ENCODE assay signal across 24 mouse cellular contexts in genomic region chr5:119838441-119838840, GRCm38 (mm10). TPM values are rescaled to one million over a fixed set of nuclear protein-coding genes. Genes with fewer than 3 reads are reported as not detected.
DNase-seq lines count a peak whose midpoint lies in the region; ATAC-seq and TF ChIP-seq lines count a peak whose summit lies in the region.
"Had no signal": no experiment of that assay in that cellular context is flagged by ENCODE, and none has a peak within 500 bp of the region (broad histone marks: within the 10 kb centered on the region; RNA-seq: fewer than 3 reads in every experiment).

No protein-coding gene starts in this region.

- H3K9me3 ChIP-seq in heart, embryonic 15.5 days (replicated peaks): no peaks in the 10 kb centered on the region
- H3K9me3 ChIP-seq in midbrain, embryonic 11.5 days (ENCODE audit: control insufficient read depth, low read length): no peaks in the 10 kb centered on the region
- no peaks in the 10 kb centered on the region for H3K9me3 ChIP-seq in midbrain, embryonic 16.5 days (replicated peaks; ENCODE audit: control insufficient read depth, low read length, poor library complexity, severe bottlenecking)
- H3K9me3 ChIP-seq in limb, embryonic 14.5 days (ENCODE audit: control insufficient read depth, low read length): no peaks in the 10 kb centered on the region
- H3K9me3 ChIP-seq: embryonic facial prominence, embryonic 12.5 days; hindbrain, embryonic 15.5 days; liver, embryonic 15.5 days had no signal

- no peaks in the 10 kb centered on the region for H3K36me3 ChIP-seq in heart, embryonic 15.5 days
- H3K36me3 ChIP-seq in midbrain, embryonic 11.5 days (ENCODE audit: control insufficient read depth, insufficient read depth, low read length): no peaks in the 10 kb centered on the region
- no peaks in the 10 kb centered on the region for H3K36me3 ChIP-seq in midbrain, embryonic 16.5 days (ENCODE audit: control insufficient read depth, insufficient read depth, low read length)
- H3K36me3 ChIP-seq in limb, embryonic 14.5 days (ENCODE audit: control insufficient read depth, insufficient read depth, low read length): peaks cover 34% of the 10 kb centered on the region; the same call in 1 of the 2 replicates
- H3K36me3 ChIP-seq: embryonic facial prominence, embryonic 12.5 days; hindbrain, embryonic 15.5 days; liver, embryonic 15.5 days had no signal

- H3K27me3 ChIP-seq in heart, embryonic 15.5 days: peaks cover 24% of the 10 kb centered on the region
- peaks cover 98% of the 10 kb centered on the region for H3K27me3 ChIP-seq in midbrain, embryonic 11.5 days (ENCODE audit: control insufficient read depth, insufficient read depth, low read length)
- H3K27me3 ChIP-seq in midbrain, embryonic 16.5 days (ENCODE audit: control insufficient read depth, insufficient read depth, low read depth, low read length): peaks cover 72% of the 10 kb centered on the region
- peaks cover 69% of the 10 kb centered on the region for H3K27me3 ChIP-seq in limb, embryonic 14.5 days (ENCODE audit: control insufficient read depth, insufficient read depth, low read length)
- H3K27me3 ChIP-seq: CH12.LX had no signal

- peak overlapping the region; percentile 73 for H3K4me2 ChIP-seq in heart, embryonic 15.5 days
- no peak overlapping the region for H3K4me2 ChIP-seq in midbrain, embryonic 11.5 days
- H3K4me2 ChIP-seq in midbrain, embryonic 16.5 days (ENCODE audit: low read length): no peak overlapping the region
- peak overlapping the region; percentile 66 for H3K4me2 ChIP-seq in limb, embryonic 14.5 days (replicated peaks; ENCODE audit: low read depth, low read length, severe bottlenecking)
- H3K4me2 ChIP-seq: embryonic facial prominence, embryonic 12.5 days; hindbrain, embryonic 15.5 days; liver, embryonic 15.5 days had no signal

- peak; percentile 26 for DNase-seq in embryo, embryonic 11 days
- DNase-seq in embryo, embryonic 10 days (ENCODE audit: low spot score): no peak
- no peak for DNase-seq in heart, adult 8-10 months (ENCODE audit: low spot score)
- peak; percentile 91 for DNase-seq in midbrain, embryonic 11.5 days (ENCODE audit: low spot score, missing footprints)
- no peak for DNase-seq in limb, embryonic 14.5 days (ENCODE audit: low spot score)
- no peak for DNase-seq in liver
- DNase-seq: adrenal gland, postnatal 14 days; cerebellum, adult 9-11 months; gastrocnemius, postnatal 25 days; kidney, adult 18-20 months; kidney, postnatal 25 days; layer of hippocampus, adult 9-11 months; thymus, postnatal 36 days had no signal

- TF ChIP-seq POLR2A in limb, embryonic 14.5 days (IDR thresholded peaks at IDR 0.05; ENCODE audit: borderline replicate concordance, extremely low read depth, insufficient read depth, insufficient read length): no peak

- peaks cover 35% of the 10 kb centered on the region for H3K4me1 ChIP-seq in heart, embryonic 15.5 days (replicated peaks)
- H3K4me1 ChIP-seq in midbrain, embryonic 11.5 days (ENCODE audit: control insufficient read depth, insufficient read depth, low read length): peaks cover under 1% of the 10 kb centered on the region; the same call in 1 of the 2 replicates
- H3K4me1 ChIP-seq in midbrain, embryonic 16.5 days (ENCODE audit: control insufficient read depth, insufficient read depth, low read length): no peaks in the 10 kb centered on the region
- peaks cover 3% of the 10 kb centered on the region; the same call in 1 of the 2 replicates for H3K4me1 ChIP-seq in limb, embryonic 14.5 days (ENCODE audit: control insufficient read depth, insufficient read depth, low read length)
- H3K4me1 ChIP-seq: liver, embryonic 15.5 days had no signal

- 34% methylated on average over 7 of the region's 7 CpGs for WGBS in heart, embryonic 15.5 days
- 1% methylated on average over 7 of the region's 7 CpGs for WGBS in midbrain, embryonic 11.5 days
- 3% methylated on average over 7 of the region's 7 CpGs for WGBS in midbrain, embryonic 16.5 days
- 13% methylated on average over 7 of the region's 7 CpGs for WGBS in limb, embryonic 14.5 days

- H3K9ac ChIP-seq in heart, embryonic 15.5 days: peak overlapping the region; percentile 65
- H3K9ac ChIP-seq in midbrain, embryonic 11.5 days (ENCODE audit: low read length): no peak overlapping the region
- H3K9ac ChIP-seq in midbrain, embryonic 16.5 days (ENCODE audit: low read depth, low read length): no peak overlapping the region
- H3K9ac ChIP-seq in limb, embryonic 14.5 days (ENCODE audit: low read depth, low read length, severe bottlenecking): peak overlapping the region; percentile 94
- H3K9ac ChIP-seq: embryonic facial prominence, embryonic 12.5 days; hindbrain, embryonic 15.5 days; liver, embryonic 15.5 days had no signal

- H3K4me3 ChIP-seq in heart, embryonic 15.5 days: peak overlapping the region; percentile 60
- no peak overlapping the region for H3K4me3 ChIP-seq in midbrain, embryonic 11.5 days (ENCODE audit: low read depth, low read length)
- H3K4me3 ChIP-seq in midbrain, embryonic 16.5 days (ENCODE audit: low read depth, low read length): no peak overlapping the region
- peak overlapping the region; percentile 54 for H3K4me3 ChIP-seq in limb, embryonic 14.5 days (replicated peaks; ENCODE audit: low read length)
- H3K4me3 ChIP-seq: embryonic facial prominence, embryonic 12.5 days; hindbrain, embryonic 15.5 days; liver, embryonic 15.5 days had no signal

- ATAC-seq in heart, embryonic 15.5 days (replicated peaks; ENCODE audit: insufficient number of reproducible peaks, insufficient read depth, low FRiP score, low read depth): no peak
- no peak for ATAC-seq in midbrain, embryonic 11.5 days (ENCODE audit: low FRiP score)
- ATAC-seq in midbrain, embryonic 16.5 days: no peak
- no peak for ATAC-seq in limb, embryonic 14.5 days (ENCODE audit: low FRiP score, low read depth)

- peak overlapping the region; percentile 72 for H3K27ac ChIP-seq in heart, embryonic 15.5 days
- H3K27ac ChIP-seq in midbrain, embryonic 11.5 days (ENCODE audit: low read depth, low read length): no peak overlapping the region
- H3K27ac ChIP-seq in midbrain, embryonic 16.5 days (ENCODE audit: low read length): no peak overlapping the region
- H3K27ac ChIP-seq in limb, embryonic 14.5 days (replicated peaks; ENCODE audit: low read depth, low read length): peak overlapping the region; percentile 96
- H3K27ac ChIP-seq: embryonic facial prominence, embryonic 12.5 days; hindbrain, embryonic 15.5 days; liver, embryonic 15.5 days; stomach, postnatal 0 days had no signal

RNA-seq across cellular contexts. Expression of gene Tbx5, which starts 6.0 kb away (rescaled TPM):
- polyA plus RNA-seq in heart, embryonic 15.5 days (2015; fragmentation: Nextera tagmentation; extraction: Ambion mirVana): 30.1 and 33.8 TPM in 2 replicates
- total RNA-seq in heart, adult 8-10 months (2022): 10 to 100 TPM; 22.5 to 44.9 (median 33.8) TPM
- polyA plus RNA-seq in midbrain, embryonic 11.5 days (2014; fragmentation: Nextera tagmentation; extraction: Ambion mirVana): not detected in 2 replicates
- 0.05 TPM in 1 of 2 replicates, not detected in the other for polyA plus RNA-seq in midbrain, embryonic 16.5 days (2015; fragmentation: Nextera tagmentation; extraction: Ambion mirVana)
- polyA plus RNA-seq in limb, embryonic 14.5 days (2012; rRNA removed): 36.9 and 39.3 TPM in 2 replicates
- polyA plus RNA-seq in limb, embryonic 14.5 days (2014; fragmentation: Nextera tagmentation; extraction: Ambion mirVana): 22.4 and 29.3 TPM in 2 replicates
- total RNA-seq: CH12.LX; left cerebral cortex, postnatal 10 days; megakaryocyte-erythroid progenitor cell, adult 5-6 weeks had no signal
- polyA plus RNA-seq: frontal cortex, adult 2 months; spleen, adult 2 months had no signal

Comparison
In these comparisons a context has a peak if more than half of its experiments do, and no peak if none do; other contexts are left out.
1. DNase-seq: peak in embryo, embryonic 11 days (single experiment) and midbrain, embryonic 11.5 days (single experiment); none in embryo, embryonic 10 days (single experiment), heart, adult 8-10 months (single experiment), limb, embryonic 14.5 days (single experiment) and liver (single experiment).
2. H3K27ac ChIP-seq: peak in heart, embryonic 15.5 days (single experiment) and limb, embryonic 14.5 days (single experiment); none in midbrain, embryonic 11.5 days (single experiment) and midbrain, embryonic 16.5 days (single experiment).
3. H3K4me2 ChIP-seq: peak in heart, embryonic 15.5 days (single experiment) and limb, embryonic 14.5 days (single experiment); none in midbrain, embryonic 11.5 days (single experiment) and midbrain, embryonic 16.5 days (single experiment).
4. H3K4me3 ChIP-seq: peak in heart, embryonic 15.5 days (single experiment) and limb, embryonic 14.5 days (single experiment); none in midbrain, embryonic 11.5 days (single experiment) and midbrain, embryonic 16.5 days (single experiment).
5. H3K9ac ChIP-seq: peak in heart, embryonic 15.5 days (single experiment) and limb, embryonic 14.5 days (single experiment); none in midbrain, embryonic 11.5 days (single experiment) and midbrain, embryonic 16.5 days (single experiment).
6. RNA of gene Tbx5, which starts 6.0 kb away (polyA plus RNA-seq): 22.4 to 39.3 TPM in limb, embryonic 14.5 days and 30.1 to 33.8 TPM in heart, embryonic 15.5 days; 0.05 TPM in midbrain, embryonic 16.5 days and not detected in midbrain, embryonic 11.5 days; every median in the first group is over 10 times any median in the second.